Mouse (Mus musculus): ENCODE results near the gene Smad6. TPM values are rescaled to one million over a fixed set of nuclear protein-coding genes. Genes with fewer than 3 reads are reported as not detected.

Smad6 gene
- polyA plus RNA-seq, 1 experiment from 2014 or later = 1.6 TPM

GRCm38 (mm10) chr9:64049471-64050380 lies 27.9 kb upstream of the Smad6 start:
- peak overlapping the region; percentile 66 for H3K4me2 ChIP-seq
- no peak overlapping the region for H3K27ac ChIP-seq
- H3K9me3 ChIP-seq (replicated peaks) = no peaks in the 10 kb centered on the region
- 0 out of 2 replicates have a peak, but pooled peaks cover 3% of the 10 kb centered on the region for H3K27me3 ChIP-seq
- peak overlapping the region; percentile 53 for H3K9ac ChIP-seq
- ATAC-seq = peak; percentile 65
- peak overlapping the region; percentile 39 for H3K4me3 ChIP-seq
- H3K4me1 ChIP-seq = peaks cover 18% of the 10 kb centered on the region
- WGBS = 8% methylated on average over 32 of the region's 32 CpGs
- H3K36me3 ChIP-seq (ENCODE audit: poor library complexity, severe bottlenecking) = no peaks in the 10 kb centered on the region

- no peak overlapping the region for H3K9ac ChIP-seq
Observed at GRCm38 (mm10) chr9:64045117-64045890, 23.4 kb upstream of the Smad6 start.

DNA sequence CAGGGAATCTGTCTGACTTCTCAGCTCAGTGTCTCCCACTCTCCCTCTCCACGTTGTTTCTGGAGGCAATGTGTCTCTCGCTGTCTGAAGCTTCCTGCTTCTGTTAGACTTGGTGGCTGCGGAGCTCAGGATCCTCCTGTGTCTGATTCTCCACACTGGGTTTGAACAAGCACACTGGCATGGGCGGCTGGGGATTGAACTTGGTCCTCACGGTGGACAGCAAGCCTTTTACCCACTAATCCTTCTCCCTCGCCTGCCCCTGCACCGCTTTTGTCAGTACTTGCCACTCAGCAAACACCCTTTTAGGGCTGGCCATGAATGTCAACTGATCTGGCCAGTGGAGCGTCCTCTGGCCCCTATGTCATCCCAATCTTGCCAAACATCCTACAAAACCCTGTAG lies 22.5 kb upstream of the Smad6 start:
- H3K9ac ChIP-seq = no peak overlapping the region
- H3K27ac ChIP-seq = no peak overlapping the region
- 73% methylated on average over 8 of the region's 8 CpGs for WGBS
- no peak overlapping the region for H3K4me3 ChIP-seq
- H3K4me2 ChIP-seq = no peak overlapping the region
- no peak for ATAC-seq
- H3K4me1 ChIP-seq = peaks cover 8% of the 10 kb centered on the region
- H3K36me3 ChIP-seq (ENCODE audit: poor library complexity, severe bottlenecking) = no peaks in the 10 kb centered on the region
- H3K9me3 ChIP-seq (replicated peaks) = no peaks in the 10 kb centered on the region
- no peaks in the 10 kb centered on the region; the same call in 1 of the 2 replicates for H3K27me3 ChIP-seq

More at GRCm38 (mm10) chr9:64045117-64045890, 23.4 kb upstream of the Smad6 start:
- Histone ChIP-seq H3K4me1 (peaks cover 17% of the 10 kb centered on the region), H3K27me3 (no peaks in the 10 kb centered on the region; the same call in 1 of the 2 replicates), H3K4me2 (no peak overlapping the region), H3K36me3 (ENCODE audit: poor library complexity, severe bottlenecking) (no peaks in the 10 kb centered on the region), H3K9me3 (replicated peaks) (no peaks in the 10 kb centered on the region), H3K27ac (no peak overlapping the region), H3K4me3 (no peak overlapping the region)
- 39% methylated on average over 14 of the region's 14 CpGs for WGBS
- no peak for ATAC-seq

- no peaks in the 10 kb centered on the region for H3K9me3 ChIP-seq (replicated peaks)
- no peak overlapping the region for H3K9ac ChIP-seq
- H3K4me3 ChIP-seq = no peak overlapping the region
- H3K4me1 ChIP-seq = peaks cover 7% of the 10 kb centered on the region
- no peaks in the 10 kb centered on the region; the same call in 1 of the 2 replicates for H3K27me3 ChIP-seq
- no peak overlapping the region for H3K27ac ChIP-seq
- WGBS = 89% methylated on average over 4 of the region's 4 CpGs
- ATAC-seq = no peak
- H3K4me2 ChIP-seq = no peak overlapping the region
- H3K36me3 ChIP-seq (ENCODE audit: poor library complexity, severe bottlenecking) = no peaks in the 10 kb centered on the region
Observed at GRCm38 (mm10) chr9:64042911-64043310, 21.1 kb upstream of the Smad6 start.

GRCm38 (mm10) chr9:64042216-64042615 lies 20.4 kb upstream of the Smad6 start:
- Histone ChIP-seq H3K4me1 (peaks cover 7% of the 10 kb centered on the region), H3K9me3 (replicated peaks) (no peaks in the 10 kb centered on the region), H3K27ac (no peak overlapping the region), H3K4me2 (no peak overlapping the region), H3K27me3 (no peaks in the 10 kb centered on the region; the same call in 1 of the 2 replicates), H3K4me3 (no peak overlapping the region), H3K36me3 (ENCODE audit: poor library complexity, severe bottlenecking) (no peaks in the 10 kb centered on the region), H3K9ac (no peak overlapping the region)
- 86% methylated on average over 8 of the region's 8 CpGs for WGBS
- ATAC-seq = no peak

DNA sequence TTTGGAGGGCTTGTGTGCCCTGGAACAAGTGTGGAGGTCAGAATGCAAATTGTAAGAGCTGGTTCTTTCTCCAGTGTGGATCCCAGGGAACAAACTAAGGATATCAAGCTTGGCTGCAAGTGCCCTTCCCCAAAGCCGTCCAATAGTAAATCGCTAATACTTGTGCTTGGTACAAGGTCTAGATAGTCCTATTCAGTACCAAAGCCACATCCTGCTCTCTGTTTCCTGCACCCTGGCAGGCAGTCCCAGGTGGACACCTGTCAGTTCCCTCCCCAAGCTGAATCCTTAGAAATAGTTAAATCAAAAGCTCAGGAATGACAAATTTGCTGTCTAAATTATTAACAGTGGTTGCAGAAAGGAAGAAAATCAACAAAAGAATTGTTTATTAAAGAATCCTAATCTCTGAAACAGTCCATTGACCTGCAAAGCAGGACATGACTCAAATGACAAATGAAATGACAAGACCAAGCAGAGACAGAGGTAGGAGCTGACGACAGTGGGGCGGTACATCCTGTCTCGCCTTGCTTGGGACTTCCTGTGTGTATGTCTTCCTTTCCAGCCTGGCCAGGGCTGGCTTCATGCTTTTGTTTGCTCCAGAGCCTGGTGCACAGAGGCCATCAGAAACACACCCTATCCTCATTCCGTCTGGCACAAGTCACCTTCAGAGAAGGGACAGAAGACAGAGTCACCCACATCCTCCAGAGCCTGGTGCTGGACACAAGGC lies 8.2 kb upstream of the Smad6 start:
- H3K9ac ChIP-seq = no peak overlapping the region
- H3K27me3 ChIP-seq = 0 out of 2 replicates have a peak, but pooled peaks cover 2% of the 10 kb centered on the region
- WGBS = 84% methylated on average over 6 of the region's 6 CpGs
- H3K4me2 ChIP-seq = no peak overlapping the region
- H3K9me3 ChIP-seq (replicated peaks) = no peaks in the 10 kb centered on the region
- H3K4me1 ChIP-seq = no peaks in the 10 kb centered on the region
- no peaks in the 10 kb centered on the region for H3K36me3 ChIP-seq (ENCODE audit: poor library complexity, severe bottlenecking)
- H3K4me3 ChIP-seq = no peak overlapping the region
- no peak overlapping the region for H3K27ac ChIP-seq
- ATAC-seq = no peak

DNA sequence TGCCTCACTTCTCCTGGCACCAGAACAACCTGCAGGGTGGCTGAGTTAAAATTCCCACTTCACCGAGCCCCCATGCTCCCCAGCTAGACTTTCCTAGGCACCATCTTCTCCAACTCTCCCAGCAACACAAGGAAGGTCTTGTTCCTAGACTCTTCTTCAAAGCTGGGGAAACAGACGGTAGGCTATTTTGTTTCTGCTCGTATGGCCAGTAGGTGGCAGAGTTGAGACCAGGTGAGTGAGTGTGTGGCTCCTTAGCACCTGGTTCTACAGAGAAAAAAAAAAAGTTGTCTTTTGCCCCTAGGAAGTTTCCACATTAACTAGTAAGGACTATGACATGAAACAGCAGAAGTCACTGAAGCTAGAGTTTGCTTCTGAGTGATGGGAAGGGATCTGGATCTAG lies 3.7 kb upstream of the Smad6 start:
- H3K27me3 ChIP-seq = peaks cover 21% of the 10 kb centered on the region
- H3K27ac ChIP-seq = no peak overlapping the region
- peaks cover 30% of the 10 kb centered on the region for H3K4me1 ChIP-seq
- no peak overlapping the region for H3K4me2 ChIP-seq
- no peak for ATAC-seq
- H3K9ac ChIP-seq = no peak overlapping the region
- H3K36me3 ChIP-seq (ENCODE audit: poor library complexity, severe bottlenecking) = no peaks in the 10 kb centered on the region
- no peaks in the 10 kb centered on the region for H3K9me3 ChIP-seq (replicated peaks)
- H3K4me3 ChIP-seq = no peak overlapping the region
- WGBS = 3% methylated on average over 3 of the region's 3 CpGs

- Histone ChIP-seq H3K4me2 (no peak overlapping the region), H3K36me3 (ENCODE audit: poor library complexity, severe bottlenecking) (no peaks in the 10 kb centered on the region), H3K4me1 (peaks cover 36% of the 10 kb centered on the region), H3K4me3 (no peak overlapping the region), H3K9ac (no peak overlapping the region), H3K27ac (no peak overlapping the region), H3K9me3 (replicated peaks) (no peaks in the 10 kb centered on the region), H3K27me3 (peaks cover 27% of the 10 kb centered on the region)
- WGBS = 45% methylated on average over 2 of the region's 2 CpGs
- no peak for ATAC-seq
Observed at GRCm38 (mm10) chr9:64024976-64025375, 3.1 kb upstream of the Smad6 start.

GRCm38 (mm10) chr9:64022562-64023366 lies 905 bp upstream of the Smad6 start:
- Histone ChIP-seq H3K4me1 (peaks cover 58% of the 10 kb centered on the region), H3K9ac (peak overlapping the region; percentile 58), H3K9me3 (replicated peaks) (no peaks in the 10 kb centered on the region), H3K27ac (peak overlapping the region; percentile 78), H3K4me3 (peak overlapping the region; percentile 61), H3K4me2 (peak overlapping the region; percentile 89), H3K27me3 (peaks cover 49% of the 10 kb centered on the region), H3K36me3 (ENCODE audit: poor library complexity, severe bottlenecking) (no peaks in the 10 kb centered on the region)
- peak; percentile 75 for ATAC-seq
- under 1% methylated on average over 52 of the region's 54 CpGs for WGBS

GRCm38 (mm10) chr9:64021319-64021850 lies 474 bp downstream of the Smad6 start:
- no peaks in the 10 kb centered on the region for H3K9me3 ChIP-seq (replicated peaks)
- H3K4me1 ChIP-seq = peaks cover 72% of the 10 kb centered on the region
- peak overlapping the region; percentile 89 for H3K4me2 ChIP-seq
- peak overlapping the region; percentile 88 for H3K9ac ChIP-seq
- H3K4me3 ChIP-seq = peak overlapping the region; percentile 61
- peaks cover 57% of the 10 kb centered on the region for H3K27me3 ChIP-seq
- no peaks in the 10 kb centered on the region for H3K36me3 ChIP-seq (ENCODE audit: poor library complexity, severe bottlenecking)
- no peak for ATAC-seq
- under 1% methylated on average over 23 of the region's 32 CpGs for WGBS
- peak overlapping the region; percentile 78 for H3K27ac ChIP-seq
